ENCODE assay signal across 8 mouse cellular contexts in genomic region chr11:23769686-23770509, GRCm38 (mm10). TPM values are rescaled to one million over a fixed set of nuclear protein-coding genes. Genes with fewer than 3 reads are reported as not detected.
DNase-seq lines count a peak whose midpoint lies in the region; ATAC-seq and TF ChIP-seq lines count a peak whose summit lies in the region.

No protein-coding gene starts in this region.

- H3K4me3 ChIP-seq in CH12.LX (replicated peaks in 1 of 3; ENCODE audit: low read depth in 2 of 3, low read length in 2 of 3, poor library complexity in 1 of 3): peak overlapping the region; percentile 82 to 86 (median 86)
- peak overlapping the region; percentile 71 for H3K4me3 ChIP-seq in embryonic facial prominence, embryonic 11.5 days (ENCODE audit: low read depth, low read length)
- peak overlapping the region; percentile 80 for H3K4me3 ChIP-seq in heart, embryonic 15.5 days
- H3K4me3 ChIP-seq in kidney, postnatal 0 days (replicated peaks; ENCODE audit: low read depth, low read length): peak overlapping the region; percentile 65

- peaks cover 10% of the 10 kb centered on the region for H3K9me3 ChIP-seq in CH12.LX (replicated peaks; ENCODE audit: low read length)
- H3K9me3 ChIP-seq in embryonic facial prominence, embryonic 11.5 days (replicated peaks; ENCODE audit: control insufficient read depth, low read length): no peaks in the 10 kb centered on the region
- H3K9me3 ChIP-seq in heart, embryonic 15.5 days (replicated peaks): no peaks in the 10 kb centered on the region
- no peaks in the 10 kb centered on the region for H3K9me3 ChIP-seq in kidney, postnatal 0 days (replicated peaks; ENCODE audit: low read length)

- TF ChIP-seq RAD21 in CH12.LX (IDR thresholded peaks at IDR 0.05; ENCODE audit: low read depth, low read length): no peak; the same call in 1 of the 2 replicates

- H3K27me3 ChIP-seq in CH12.LX (replicated peaks): no peaks in the 10 kb centered on the region
- 0 out of 2 replicates have a peak, but pooled peaks cover 4% of the 10 kb centered on the region for H3K27me3 ChIP-seq in embryonic facial prominence, embryonic 11.5 days (ENCODE audit: control insufficient read depth, insufficient read depth, low read length)
- no peaks in the 10 kb centered on the region for H3K27me3 ChIP-seq in heart, embryonic 15.5 days
- H3K27me3 ChIP-seq in kidney, postnatal 0 days (ENCODE audit: insufficient read depth, low read length): no peaks in the 10 kb centered on the region

- peak overlapping the region; percentile 97 for H3K27ac ChIP-seq in CH12.LX (ENCODE audit: insufficient read depth, low read depth)
- H3K27ac ChIP-seq in embryonic facial prominence, embryonic 11.5 days (replicated peaks; ENCODE audit: low read depth, low read length): peak overlapping the region; percentile 70; the same call in 1 of the 2 replicates
- peak overlapping the region; percentile 99 for H3K27ac ChIP-seq in heart, embryonic 15.5 days
- peak overlapping the region; percentile 88 for H3K27ac ChIP-seq in kidney, postnatal 0 days

- ATAC-seq in embryonic facial prominence, embryonic 11.5 days (replicated peaks; ENCODE audit: insufficient number of reproducible peaks, low FRiP score, low TSS enrichment, low read depth): peak; percentile 31
- ATAC-seq in heart, embryonic 15.5 days (replicated peaks; ENCODE audit: insufficient number of reproducible peaks, insufficient read depth, low FRiP score, low read depth): no peak
- no peak for ATAC-seq in kidney, postnatal 0 days (replicated peaks; ENCODE audit: low FRiP score, low read depth)

- peak; percentile 63 for TF ChIP-seq POLR2A in CH12.LX (IDR thresholded peaks at IDR 0.05; ENCODE audit: low read depth, low read length)

- H3K36me3 ChIP-seq in CH12.LX (replicated peaks in 1 of 2; ENCODE audit: control insufficient read depth in 1 of 2, insufficient read depth in 1 of 2, low read length in 1 of 2): peaks cover 0 to 3% of the 10 kb centered on the region in 2 experiments
- no peaks in the 10 kb centered on the region for H3K36me3 ChIP-seq in embryonic facial prominence, embryonic 11.5 days (replicated peaks; ENCODE audit: control insufficient read depth, insufficient read depth, low read depth, low read length)
- H3K36me3 ChIP-seq in heart, embryonic 15.5 days: no peaks in the 10 kb centered on the region
- H3K36me3 ChIP-seq in kidney, postnatal 0 days (ENCODE audit: insufficient read depth, low read length): no peaks in the 10 kb centered on the region

- in situ Hi-C loops in CH12.LX (cut with MboI; ENCODE audit: low pct_ligation_motif_present, low pct_unique_long_range_greater_than_20kb, low sequenced_read_pairs): no loop called here

- no peak for TF ChIP-seq CTCF in CH12.LX (conservative IDR thresholded peaks at IDR 0.05 in 1 of 2, IDR thresholded peaks at IDR 0.05 in 1 of 2; ENCODE audit: low read depth in 2 of 2, low read length in 2 of 2)
- TF ChIP-seq CTCF in kidney, postnatal 0 days (IDR thresholded peaks at IDR 0.05; ENCODE audit: low read depth): no peak

- dilution Hi-C loops in CH12.LX (cut with MboI; ENCODE audit: extremely low pct_ligation_motif_present, extremely low pct_unique_long_range_greater_than_20kb, low sequenced_read_pairs): no loop called here

- TF ChIP-seq EP300 in CH12.LX (IDR thresholded peaks at IDR 0.05; ENCODE audit: low read length): peak; percentile 46

- WGBS in embryonic facial prominence, embryonic 11.5 days: under 1% methylated on average over 25 of the region's 25 CpGs
- under 1% methylated on average over 25 of the region's 25 CpGs for WGBS in heart, embryonic 15.5 days
- under 1% methylated on average over 25 of the region's 25 CpGs for WGBS in kidney, postnatal 0 days

- peaks cover 31% of the 10 kb centered on the region for H3K79me2 ChIP-seq in CH12.LX (replicated peaks; ENCODE audit: control insufficient read depth, extremely low read depth, insufficient read depth, poor library complexity, severe bottlenecking)

- DNase-seq in CH12.LX (ENCODE audit: extremely low read depth): peak; percentile 88
- peak; percentile 22 to 40 for DNase-seq in adrenal gland, adult 18-20 months (ENCODE audit: low spot score in 2 of 2)
- DNase-seq in embryonic facial prominence, embryonic 11.5 days (ENCODE audit: low spot score): peak; percentile 36
- peak; percentile 35 for DNase-seq in kidney, postnatal 0 days (ENCODE audit: low spot score)
- peak; percentile 40 for DNase-seq in lung, postnatal 25 days (ENCODE audit: low spot score)
- DNase-seq in retina, postnatal 7 days (ENCODE audit: low read depth, low spot score): peak; percentile 9
- no peak for DNase-seq in ovary, adult 18-20 months (ENCODE audit: low spot score)

- peak overlapping the region; percentile 98 for H3K9ac ChIP-seq in CH12.LX (ENCODE audit: insufficient read depth, low read depth)
- peak overlapping the region; percentile 71 for H3K9ac ChIP-seq in embryonic facial prominence, embryonic 11.5 days (replicated peaks; ENCODE audit: low read length)
- peak overlapping the region; percentile 82 for H3K9ac ChIP-seq in heart, embryonic 15.5 days
- peak overlapping the region; percentile 80 for H3K9ac ChIP-seq in kidney, postnatal 0 days (ENCODE audit: low read depth, low read length)

- peaks cover 2 to 37% of the 10 kb centered on the region in 2 experiments; a peak in 2 of 4 replicates for H3K4me1 ChIP-seq in CH12.LX (ENCODE audit: control insufficient read depth in 1 of 2, insufficient read depth in 2 of 2)
- no peaks in the 10 kb centered on the region for H3K4me1 ChIP-seq in embryonic facial prominence, embryonic 11.5 days (ENCODE audit: control insufficient read depth, insufficient read depth, low read length)
- H3K4me1 ChIP-seq in heart, embryonic 15.5 days (replicated peaks): peaks cover 13% of the 10 kb centered on the region
- no peaks in the 10 kb centered on the region for H3K4me1 ChIP-seq in kidney, postnatal 0 days (replicated peaks; ENCODE audit: insufficient read depth, low read length)

- 0 out of 2 replicates have a peak overlapping the region, but pooled peaks have one; percentile 19 for H3K4me2 ChIP-seq in CH12.LX (ENCODE audit: insufficient read depth, low read depth, poor library complexity, severe bottlenecking)
- H3K4me2 ChIP-seq in embryonic facial prominence, embryonic 11.5 days (ENCODE audit: low read depth, low read length): peak overlapping the region; percentile 76
- peak overlapping the region; percentile 79 for H3K4me2 ChIP-seq in heart, embryonic 15.5 days
- H3K4me2 ChIP-seq in kidney, postnatal 0 days (ENCODE audit: low read length): peak overlapping the region; percentile 77

TF ChIP-seq in CH12.LX, 34 proteins besides CTCF, POLR2A, EP300 and RAD21 (continues in another document):
- peak; percentile 68 for TF ChIP-seq BHLHE40 (IDR thresholded peaks at IDR 0.05; ENCODE audit: low read depth, low read length)
- peak; percentile 96 for TF ChIP-seq CHD1 (IDR thresholded peaks at IDR 0.05; ENCODE audit: low read depth, low read length)
- peak; percentile 41; the same call in 1 of the 2 replicates for TF ChIP-seq E2F4 (IDR thresholded peaks at IDR 0.05; ENCODE audit: insufficient replicate concordance, low read depth, low read length)
- TF ChIP-seq MAFK (IDR thresholded peaks at IDR 0.05; ENCODE audit: insufficient replicate concordance, low read length): peak; percentile 53; the same call in 1 of the 2 replicates
- TF ChIP-seq CHD2 (IDR thresholded peaks at IDR 0.05; ENCODE audit: low read length): peak; percentile 71
- TF ChIP-seq MAX (IDR thresholded peaks at IDR 0.05; ENCODE audit: low read length): peak; percentile 54
- TF ChIP-seq RCOR1 (conservative IDR thresholded peaks at IDR 0.05; ENCODE audit: low read depth, low read length): peak; percentile 72; the same call in 1 of the 2 replicates
- TF ChIP-seq MEF2A (IDR thresholded peaks at IDR 0.05; ENCODE audit: borderline replicate concordance, low read depth, low read length): peak; percentile 37; the same call in 1 of the 2 replicates
- TF ChIP-seq IRF4 (IDR thresholded peaks at IDR 0.05; ENCODE audit: low read depth, low read length): peak; percentile 65; the same call in 1 of the 2 replicates
- no peak for TF ChIP-seq GABPA (IDR thresholded peaks at IDR 0.05; ENCODE audit: insufficient replicate concordance, low read depth, low read length)
- TF ChIP-seq NRF1 (IDR thresholded peaks at IDR 0.05; ENCODE audit: low read depth, low read length): 0 out of 2 replicates have a peak, but pooled peaks have one; percentile 43
- TF ChIP-seq SIN3A (IDR thresholded peaks at IDR 0.05; ENCODE audit: low read length): peak; percentile 88
- TF ChIP-seq ETS1 (conservative IDR thresholded peaks at IDR 0.05; ENCODE audit: low read depth, low read length): peak; percentile 79; the same call in 1 of the 2 replicates
- TF ChIP-seq MYC (IDR thresholded peaks at IDR 0.05; ENCODE audit: low read depth, low read length): no peak
- TF ChIP-seq PAX5 (IDR thresholded peaks at IDR 0.05; ENCODE audit: low read length): no peak
- TF ChIP-seq SMC3 (IDR thresholded peaks at IDR 0.05; ENCODE audit: low read depth, low read length): peak; percentile 2
- TF ChIP-seq TBP (conservative IDR thresholded peaks at IDR 0.05; ENCODE audit: low read depth, low read length): peak; percentile 92
- peak; percentile 31; the same call in 1 of the 2 replicates for TF ChIP-seq MAZ (IDR thresholded peaks at IDR 0.05; ENCODE audit: low read depth, low read length)
- TF ChIP-seq TCF12 (IDR thresholded peaks at IDR 0.05; ENCODE audit: low read depth, low read length): no peak; the same call in none of the 2 replicates
- peak; percentile 71 for TF ChIP-seq MXI1 (IDR thresholded peaks at IDR 0.05; ENCODE audit: low read depth, low read length)
- 0 out of 2 replicates have a peak, but pooled peaks have one; percentile 44 for TF ChIP-seq JUND (conservative IDR thresholded peaks at IDR 0.05; ENCODE audit: low read depth, low read length)
- TF ChIP-seq JUN (IDR thresholded peaks at IDR 0.05; ENCODE audit: insufficient read depth, low read depth, low read length): no peak
- peak; percentile 73 for TF ChIP-seq ZMIZ1 (IDR thresholded peaks at IDR 0.05; ENCODE audit: low read depth, low read length)
- 0 out of 2 replicates have a peak, but pooled peaks have one; percentile 40 for TF ChIP-seq ELF1 (IDR thresholded peaks at IDR 0.05; ENCODE audit: low read depth, low read length)
- TF ChIP-seq USF1 (IDR thresholded peaks at IDR 0.05; ENCODE audit: low read depth, low read length): no peak; the same call in 1 of the 2 replicates

RNA-seq across cellular contexts. Expression of gene Rel, which starts 0.9 kb away (rescaled TPM):
- total RNA-seq in CH12.LX (2012; rRNA removed) (21.5 and 28.4 TPM in 2 replicates), CH12.LX (2014; rRNA removed) (21.1 and 26.2 TPM in 2 replicates)
- polyA plus RNA-seq in CH12.LX (2012; ENCODE audit: insufficient read length, low read depth): 31.6 and 38.1 TPM in 2 replicates
- 1 to 10 TPM; 7.6 to 7.9 TPM for total RNA-seq in adrenal gland, adult 18-20 months (2021)
- 0.86 and 0.94 TPM in 2 replicates for polyA plus RNA-seq in embryonic facial prominence, embryonic 11.5 days (2014; fragmentation: Nextera tagmentation; extraction: Ambion mirVana)
- polyA plus RNA-seq in heart, embryonic 15.5 days (2015; fragmentation: Nextera tagmentation; extraction: Ambion mirVana): 1.3 and 1.4 TPM in 2 replicates
- polyA plus RNA-seq in kidney, postnatal 0 days (2015; fragmentation: Nextera tagmentation; extraction: Ambion mirVana): 0.54 TPM in 2 replicates

Comparison
In these comparisons a context has a peak if more than half of its experiments do, and no peak if none do; other contexts are left out.
1. H3K4me2 ChIP-seq: peak in every context shown above with its lines; median percentile 79 in heart, embryonic 15.5 days; 77 in kidney, postnatal 0 days; 76 in embryonic facial prominence, embryonic 11.5 days; 19 in CH12.LX.
2. RNA of gene Rel, which starts 0.9 kb away (polyA plus RNA-seq): 31.6 to 38.1 TPM in CH12.LX; 1.3 to 1.4 TPM in heart, embryonic 15.5 days, 0.86 to 0.94 TPM in embryonic facial prominence, embryonic 11.5 days and 0.54 TPM in kidney, postnatal 0 days; every median in the first group is over 10 times any median in the second.
3. Peak in every context shown above with its lines, with median percentiles within 50 percentile points of each other: H3K27ac ChIP-seq, H3K4me3 ChIP-seq and H3K9ac ChIP-seq.